Comparison of ENCODE assay signal across 7 mouse cellular contexts in the genomic region with DNA sequence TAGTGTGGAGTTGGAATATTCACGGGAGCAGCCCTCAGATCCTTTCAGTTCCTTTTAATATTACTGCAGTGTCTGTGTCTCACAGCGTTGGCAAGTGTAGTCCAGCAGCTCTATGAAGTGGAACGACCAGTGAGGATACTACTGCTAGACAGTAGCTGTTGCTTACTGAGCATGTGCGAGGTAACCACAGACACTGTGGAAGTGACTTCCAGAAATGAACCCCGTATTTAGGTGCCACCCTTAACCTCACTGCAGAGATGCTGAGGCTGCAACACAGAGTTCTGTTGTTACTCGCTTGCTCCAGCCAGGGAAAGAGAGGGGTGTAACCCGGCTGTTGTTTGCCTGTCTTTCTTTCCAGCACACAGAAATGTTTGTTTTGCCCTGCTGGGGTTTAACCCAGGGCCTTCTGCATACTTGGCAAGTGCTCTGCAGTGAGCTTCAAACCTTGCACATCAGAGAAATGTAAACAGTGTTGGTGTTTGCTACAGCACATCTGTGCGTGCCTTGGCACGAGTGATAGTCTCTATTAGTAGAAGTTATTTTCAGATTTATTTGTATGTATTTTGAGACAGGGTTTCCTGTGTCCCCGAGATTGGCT. TPM values are rescaled to one million over a fixed set of nuclear protein-coding genes. Genes with fewer than 3 reads are reported as not detected.
DNase-seq lines count a peak whose midpoint lies in the region; ATAC-seq and TF ChIP-seq lines count a peak whose summit lies in the region.

A gene (minus strand): TSS at position 293 of the 598 bp plus-strand sequence.

- H3K4me1 ChIP-seq in embryonic facial prominence, embryonic 13.5 days = no peaks in the 10 kb centered on the region
- H3K4me1 ChIP-seq in intestine, embryonic 16.5 days (ENCODE audit: control insufficient read depth, insufficient read depth, low read length) = no peaks in the 10 kb centered on the region
- peaks cover 0 to 8% of the 10 kb centered on the region in 2 experiments; a peak in 2 of 4 replicates for H3K4me1 ChIP-seq in liver, embryonic 14.5 days (replicated peaks; ENCODE audit: control insufficient read depth in 2 of 2, insufficient read depth in 2 of 2, low read length in 1 of 2)
- H3K4me1 ChIP-seq in neural tube, embryonic 15.5 days = no peaks in the 10 kb centered on the region

- no peak for TF ChIP-seq EP300 in liver, embryonic 14.5 days (IDR thresholded peaks at IDR 0.05; ENCODE audit: low read depth)

- H3K4me2 ChIP-seq in embryonic facial prominence, embryonic 13.5 days = no peak within 1 kb of the TSS
- no peak within 1 kb of the TSS for H3K4me2 ChIP-seq in intestine, embryonic 16.5 days (ENCODE audit: low read depth, low read length)
- H3K4me2 ChIP-seq in liver, embryonic 14.5 days (ENCODE audit: low read depth) = no peak within 1 kb of the TSS
- no peak within 1 kb of the TSS for H3K4me2 ChIP-seq in neural tube, embryonic 15.5 days

- no peak for DNase-seq in urinary bladder, adult 2 months (ENCODE audit: low spot score)
- no peak for DNase-seq in urinary bladder, postnatal 4 days (ENCODE audit: low spot score in 2 of 2)
- no peak for DNase-seq in liver, embryonic 14.5 days (ENCODE audit: low read depth in 3 of 3, low spot score in 3 of 3)
- no peak for DNase-seq in testis, postnatal 14 days (ENCODE audit: low spot score)

- H3K9ac ChIP-seq in embryonic facial prominence, embryonic 13.5 days = no peak within 1 kb of the TSS
- no peak within 1 kb of the TSS for H3K9ac ChIP-seq in intestine, embryonic 16.5 days (ENCODE audit: low read depth, low read length)
- H3K9ac ChIP-seq in liver, embryonic 14.5 days (replicated peaks) = no peak within 1 kb of the TSS
- H3K9ac ChIP-seq in neural tube, embryonic 15.5 days (replicated peaks) = no peak within 1 kb of the TSS

- H3K27me3 ChIP-seq in embryonic facial prominence, embryonic 13.5 days = no peaks in the 10 kb centered on the region
- no peaks in the 10 kb centered on the region for H3K27me3 ChIP-seq in intestine, embryonic 16.5 days (replicated peaks; ENCODE audit: control insufficient read depth, insufficient read depth, low read length)
- H3K27me3 ChIP-seq in liver, embryonic 14.5 days (ENCODE audit: control insufficient read depth, insufficient read depth, low read length) = no peaks in the 10 kb centered on the region
- no peaks in the 10 kb centered on the region for H3K27me3 ChIP-seq in neural tube, embryonic 15.5 days (replicated peaks)

- H3K4me3 ChIP-seq in embryonic facial prominence, embryonic 13.5 days = no peak within 1 kb of the TSS
- H3K4me3 ChIP-seq in intestine, embryonic 16.5 days (ENCODE audit: low read length) = no peak within 1 kb of the TSS
- no peak within 1 kb of the TSS for H3K4me3 ChIP-seq in liver, embryonic 14.5 days (ENCODE audit: insufficient read depth in 1 of 2, low read depth in 2 of 2, low read length in 2 of 2)
- H3K4me3 ChIP-seq in neural tube, embryonic 15.5 days (replicated peaks) = no peak within 1 kb of the TSS

- H3K9me3 ChIP-seq in embryonic facial prominence, embryonic 13.5 days = no peaks in the 10 kb centered on the region
- H3K9me3 ChIP-seq in intestine, embryonic 16.5 days (ENCODE audit: control insufficient read depth, low read length) = no peaks in the 10 kb centered on the region
- H3K9me3 ChIP-seq in liver, embryonic 14.5 days (ENCODE audit: control insufficient read depth, low read length) = no peaks in the 10 kb centered on the region
- H3K9me3 ChIP-seq in neural tube, embryonic 15.5 days (replicated peaks) = no peaks in the 10 kb centered on the region

- 85% methylated on average over 10 of the region's 10 CpGs for WGBS in embryonic facial prominence, embryonic 13.5 days
- WGBS in intestine, embryonic 16.5 days = 60% methylated on average over 10 of the region's 10 CpGs
- 73% methylated on average over 10 of the region's 10 CpGs for WGBS in liver, embryonic 14.5 days (ENCODE audit: insufficient replicate concordance)
- 83% methylated on average over 10 of the region's 10 CpGs for WGBS in neural tube, embryonic 15.5 days

- TF ChIP-seq CTCF in liver, embryonic 14.5 days (IDR thresholded peaks at IDR 0.05; ENCODE audit: low read depth) = no peak

- no peak within 1 kb of the TSS for H3K27ac ChIP-seq in embryonic facial prominence, embryonic 13.5 days
- no peak within 1 kb of the TSS for H3K27ac ChIP-seq in intestine, embryonic 16.5 days (ENCODE audit: low read length)
- H3K27ac ChIP-seq in liver, embryonic 14.5 days = no peak within 1 kb of the TSS
- no peak within 1 kb of the TSS for H3K27ac ChIP-seq in neural tube, embryonic 15.5 days (replicated peaks)

- ATAC-seq in embryonic facial prominence, embryonic 13.5 days (ENCODE audit: insufficient number of reproducible peaks, insufficient read depth, low FRiP score, low TSS enrichment, low read depth) = no peak
- peak; percentile 68 for ATAC-seq in intestine, embryonic 16.5 days
- peak; percentile 54; the same call in 1 of the 2 replicates for ATAC-seq in liver, embryonic 14.5 days (ENCODE audit: insufficient read depth)
- no peak for ATAC-seq in neural tube, embryonic 15.5 days (ENCODE audit: low FRiP score)

- H3K36me3 ChIP-seq in embryonic facial prominence, embryonic 13.5 days = peaks cover 54% of the 10 kb centered on the region
- no peaks in the 10 kb centered on the region; the same call in 1 of the 2 replicates for H3K36me3 ChIP-seq in intestine, embryonic 16.5 days (ENCODE audit: control insufficient read depth, insufficient read depth, low read length)
- H3K36me3 ChIP-seq in liver, embryonic 14.5 days (replicated peaks; ENCODE audit: control insufficient read depth, insufficient read depth, low read depth) = peaks cover 52% of the 10 kb centered on the region
- H3K36me3 ChIP-seq in neural tube, embryonic 15.5 days = peaks cover 25% of the 10 kb centered on the region

RNA-seq across cellular contexts. Expression of the gene that starts here (rescaled TPM):
- polyA plus RNA-seq in urinary bladder, adult 2 months (2012; rRNA removed) = 23.2 and 23.3 TPM in 2 replicates
- 44.3 and 44.8 TPM in 2 replicates for polyA plus RNA-seq in embryonic facial prominence, embryonic 13.5 days (2015; fragmentation: Nextera tagmentation; extraction: Ambion mirVana)
- 17.0 and 20.5 TPM in 2 replicates for polyA plus RNA-seq in intestine, embryonic 16.5 days (2015; fragmentation: Nextera tagmentation; extraction: Ambion mirVana)
- polyA plus RNA-seq in liver, embryonic 14.5 days (2012; rRNA removed) = 3.7 and 7.3 TPM in 2 replicates
- 5.2 and 7.8 TPM in 2 replicates for polyA plus RNA-seq in liver, embryonic 14.5 days (2014; fragmentation: Nextera tagmentation; extraction: Ambion mirVana)
- 26.6 and 29.1 TPM in 2 replicates for polyA plus RNA-seq in neural tube, embryonic 15.5 days (2015; fragmentation: Nextera tagmentation; extraction: Ambion mirVana)

Comparison
In these comparisons a context has a peak if more than half of its experiments do, and no peak if none do; other contexts are left out.
1. ATAC-seq: peak in intestine, embryonic 16.5 days (single experiment) and liver, embryonic 14.5 days (single experiment); none in embryonic facial prominence, embryonic 13.5 days (single experiment) and neural tube, embryonic 15.5 days (single experiment).